Mouse (Mus musculus): Measurements from ENCODE around the gene Casz1. TPM values are rescaled to one million over a fixed set of nuclear protein-coding genes. Genes with fewer than 3 reads are reported as not detected.

Casz1 gene
- polyA plus RNA-seq, 1 experiment: 120 TPM

DNA sequence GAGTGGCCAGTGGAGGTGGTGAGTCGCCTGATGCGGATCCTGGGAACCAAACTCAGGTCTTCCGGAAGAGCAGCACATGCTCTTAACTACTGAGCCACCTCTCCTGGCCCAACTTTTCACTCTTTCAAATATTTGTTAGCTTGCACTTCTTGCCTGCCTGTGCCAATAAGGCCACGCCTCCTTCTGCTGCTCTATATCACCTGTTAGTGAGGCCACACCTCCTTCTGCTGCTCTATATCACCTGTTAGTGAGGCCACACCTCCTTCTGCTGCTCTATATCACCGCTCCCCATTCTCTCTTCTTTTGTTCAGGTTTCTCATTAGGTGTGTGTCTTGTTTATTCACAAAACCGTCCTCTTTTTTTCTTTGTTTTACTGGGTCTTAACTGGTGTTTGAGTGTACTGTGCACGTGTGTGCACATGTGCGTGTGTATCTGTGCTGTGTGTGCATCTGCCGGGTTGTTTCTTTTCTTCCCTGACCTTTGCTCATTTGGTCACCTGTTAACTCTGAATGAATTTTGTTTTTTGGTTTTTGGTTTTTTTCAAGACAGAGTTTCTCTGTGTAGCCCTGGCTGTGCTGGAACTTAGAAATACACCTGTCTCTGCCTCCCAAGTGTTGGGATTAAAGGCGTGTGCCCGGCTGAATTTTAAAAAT, 198.3 kb downstream of the Casz1 start:
- Histone ChIP-seq H3K36me3 (ENCODE audit: control insufficient read depth, insufficient read depth, low read length) (peaks cover 2% of the 10 kb centered on the region; the same call in 1 of the 2 replicates), H3K4me3 (ENCODE audit: low read depth, low read length) (no peak overlapping the region), H3K27me3 (ENCODE audit: control insufficient read depth, insufficient read depth, low read length) (no peaks in the 10 kb centered on the region), H3K4me1 (ENCODE audit: control insufficient read depth, insufficient read depth, insufficient read length, low read length) (peaks cover 2% of the 10 kb centered on the region), H3K27ac (ENCODE audit: insufficient read depth, low read depth, low read length) (no peak overlapping the region)
- 36% methylated on average over 11 of the region's 11 CpGs for WGBS
- TF ChIP-seq POLR2A (IDR thresholded peaks at IDR 0.05; ENCODE audit: low read depth, low read length) (no peak), CTCF (IDR thresholded peaks at IDR 0.05; ENCODE audit: extremely low read depth, insufficient read length, insufficient replicate concordance, low read depth, low read length) (no peak)

Other genes starting within 250 kb of the Casz1 start
- gene Exosc10, start 246.0 kb upstream of the Casz1 start, polyA plus RNA-seq (2012; rRNA removed): 8.6 and 11.3 TPM in 2 replicates
- 42.6 and 44.5 TPM in 2 replicates for gene Srm, start 212.9 kb upstream of the Casz1 start, polyA plus RNA-seq (2012; rRNA removed)
- 0.16 and 1.7 TPM in 2 replicates for gene Masp2, start 201.9 kb upstream of the Casz1 start, polyA plus RNA-seq (2012; rRNA removed)
- gene Tardbp, start 177.4 kb upstream of the Casz1 start, polyA plus RNA-seq (2012; rRNA removed): 6.7 and 7.7 TPM in 2 replicates
- 0.08 TPM in 1 of 2 replicates, not detected in the other for gene Gm572, start 161.1 kb upstream of the Casz1 start, polyA plus RNA-seq (2012; rRNA removed)

Measured in small intestine, adult 2 months (tissue).